Mouse (Mus musculus): ENCODE data around the gene Krt80.

The Krt80 gene

DNA sequence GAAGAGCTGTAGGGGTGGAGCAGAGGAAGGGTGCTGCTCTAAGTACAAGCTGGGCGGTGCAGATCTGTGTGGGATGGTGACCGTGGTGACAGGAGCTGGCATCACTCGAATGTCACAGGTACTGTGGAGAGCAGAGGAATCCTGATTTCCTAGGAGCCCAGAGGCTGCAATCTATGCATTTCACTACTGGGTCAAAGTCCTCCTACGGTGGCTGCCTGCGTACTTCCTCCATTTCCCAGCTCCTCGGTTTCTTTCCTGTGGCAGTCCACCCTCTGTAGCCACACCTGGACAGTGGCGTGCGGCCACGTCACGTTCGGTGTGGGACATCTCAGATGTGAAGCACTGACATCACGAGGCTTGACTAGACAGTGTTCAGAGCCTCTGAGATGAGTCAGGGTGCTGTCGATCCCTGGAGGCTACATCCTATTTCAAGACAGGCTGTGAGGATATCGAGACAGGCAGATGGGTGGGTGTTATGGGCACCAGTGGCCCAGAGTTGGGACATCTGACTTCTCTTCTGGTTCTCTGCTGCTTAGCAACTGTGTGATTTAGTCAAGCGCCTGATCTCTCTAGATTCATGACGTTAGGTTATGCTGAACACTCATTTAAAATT is 3.4 kb upstream of the Krt80 start:
- no peak for DNase-seq

DNA sequence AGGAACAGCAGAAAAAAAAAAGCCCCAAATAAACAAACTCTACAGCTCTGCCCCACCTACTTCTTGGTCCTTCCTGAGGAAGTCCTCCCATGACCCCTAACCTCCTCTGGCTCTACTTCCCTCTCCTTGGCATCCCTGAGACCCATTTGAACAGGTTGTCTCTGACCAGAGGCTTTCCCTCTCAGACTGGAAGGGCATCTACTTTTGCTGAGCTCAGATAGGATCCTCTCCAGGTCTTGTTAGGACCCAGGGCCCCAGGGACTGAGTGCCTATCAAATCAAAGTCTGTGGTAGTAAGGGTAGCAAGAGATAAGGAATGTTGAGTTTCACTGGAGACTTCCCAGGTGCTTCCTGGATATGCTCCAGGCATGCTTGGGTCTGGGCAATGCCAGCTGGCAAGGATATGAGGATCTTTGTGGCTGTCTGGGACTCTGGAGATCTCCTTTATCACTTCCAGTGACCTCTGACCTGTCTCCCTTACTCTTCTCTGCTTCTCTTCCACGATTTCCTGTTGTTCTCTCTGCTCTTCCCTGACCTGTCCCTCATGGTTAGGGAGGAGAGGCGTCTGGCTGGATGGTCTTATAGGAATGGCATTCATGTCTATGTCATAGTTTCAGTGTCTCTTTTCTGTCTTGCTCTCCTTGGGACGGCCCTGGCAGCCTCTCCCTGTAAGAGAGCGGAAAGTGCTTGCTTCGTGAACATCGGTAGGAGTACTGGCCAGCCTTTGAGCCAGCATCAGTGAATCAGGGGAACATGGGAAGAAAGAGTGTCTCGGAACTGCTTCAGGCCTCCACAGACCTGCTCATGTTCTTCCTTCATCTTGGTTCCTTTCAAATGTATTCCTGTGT is 2.4 kb upstream of the Krt80 start:
- DNase-seq, result no peak

DNA sequence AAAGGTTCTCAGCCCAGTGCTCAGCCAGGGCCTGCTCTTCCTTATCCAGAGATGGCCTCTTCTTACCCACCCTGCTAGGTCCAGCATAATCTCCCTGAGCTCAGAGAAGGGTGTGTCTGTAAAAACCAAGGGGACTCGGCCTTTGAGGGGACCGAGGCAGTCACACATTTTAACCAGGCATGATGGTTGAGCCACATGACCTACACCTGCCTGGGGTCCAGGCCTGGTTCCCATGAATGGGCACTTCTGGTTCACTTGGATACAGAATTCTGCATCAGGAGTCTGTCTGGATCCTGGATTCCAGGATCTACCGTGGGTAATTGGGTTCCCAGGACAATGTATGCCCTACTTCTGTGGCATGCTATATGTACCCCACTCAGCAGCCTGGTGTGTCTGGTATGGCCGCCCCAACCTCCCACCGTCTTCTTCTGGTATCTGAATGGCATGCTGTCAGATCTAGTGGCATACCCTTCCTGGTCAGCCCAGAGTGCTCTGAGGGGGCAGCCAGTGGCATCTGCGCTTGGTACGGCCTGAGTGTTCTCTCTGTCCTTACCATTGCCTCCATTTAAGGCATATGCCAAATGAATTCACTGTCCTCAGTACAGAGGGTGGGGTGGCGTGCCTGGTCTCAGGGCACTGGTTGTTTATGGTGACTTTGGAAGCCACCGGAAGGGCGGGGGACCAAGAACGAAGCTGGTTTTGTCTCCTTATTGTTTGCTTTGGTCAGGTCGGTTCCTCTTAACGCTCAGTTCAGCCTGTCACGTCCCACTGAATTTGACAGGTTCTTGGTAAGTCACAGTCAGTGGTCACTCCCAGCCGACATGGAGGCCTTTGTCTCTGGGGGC is 1.4 kb upstream of the Krt80 start:
- no peak for DNase-seq

DNA sequence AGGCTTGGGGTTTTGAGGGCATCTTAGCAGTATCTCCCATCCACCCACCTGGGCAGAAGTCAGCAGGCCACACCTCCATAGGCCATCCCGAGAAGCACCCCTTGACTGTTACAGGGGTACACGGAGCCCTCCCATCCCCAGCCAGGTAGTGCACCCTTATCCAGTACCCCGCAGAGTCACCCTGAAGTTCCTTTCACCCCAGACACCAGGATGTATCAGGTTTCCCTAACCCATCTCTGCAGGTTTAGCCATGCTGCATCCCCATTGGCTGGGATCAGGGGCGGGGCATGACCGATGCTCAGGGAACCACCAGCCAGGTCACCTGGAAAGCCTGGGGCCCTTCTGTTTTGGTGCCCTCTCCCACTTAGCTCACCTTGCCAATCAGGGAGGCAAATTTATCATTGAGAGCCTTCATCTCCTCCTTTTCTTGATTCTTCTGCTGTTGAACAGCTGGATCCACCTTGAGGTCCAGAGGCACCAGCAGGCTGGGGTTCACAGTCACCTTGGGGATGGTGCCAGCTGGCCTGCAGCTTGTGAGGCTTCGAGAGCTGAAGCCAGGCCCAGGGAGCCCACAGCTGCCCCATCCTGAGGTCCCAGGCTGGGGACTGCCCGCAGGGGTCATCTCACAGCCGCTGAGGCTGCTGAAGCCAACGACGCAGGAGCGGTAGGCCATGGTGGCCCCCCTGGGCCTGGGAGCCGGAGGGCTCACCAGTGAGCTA is 421 bp downstream of the Krt80 start:
- no peak for DNase-seq

DNA sequence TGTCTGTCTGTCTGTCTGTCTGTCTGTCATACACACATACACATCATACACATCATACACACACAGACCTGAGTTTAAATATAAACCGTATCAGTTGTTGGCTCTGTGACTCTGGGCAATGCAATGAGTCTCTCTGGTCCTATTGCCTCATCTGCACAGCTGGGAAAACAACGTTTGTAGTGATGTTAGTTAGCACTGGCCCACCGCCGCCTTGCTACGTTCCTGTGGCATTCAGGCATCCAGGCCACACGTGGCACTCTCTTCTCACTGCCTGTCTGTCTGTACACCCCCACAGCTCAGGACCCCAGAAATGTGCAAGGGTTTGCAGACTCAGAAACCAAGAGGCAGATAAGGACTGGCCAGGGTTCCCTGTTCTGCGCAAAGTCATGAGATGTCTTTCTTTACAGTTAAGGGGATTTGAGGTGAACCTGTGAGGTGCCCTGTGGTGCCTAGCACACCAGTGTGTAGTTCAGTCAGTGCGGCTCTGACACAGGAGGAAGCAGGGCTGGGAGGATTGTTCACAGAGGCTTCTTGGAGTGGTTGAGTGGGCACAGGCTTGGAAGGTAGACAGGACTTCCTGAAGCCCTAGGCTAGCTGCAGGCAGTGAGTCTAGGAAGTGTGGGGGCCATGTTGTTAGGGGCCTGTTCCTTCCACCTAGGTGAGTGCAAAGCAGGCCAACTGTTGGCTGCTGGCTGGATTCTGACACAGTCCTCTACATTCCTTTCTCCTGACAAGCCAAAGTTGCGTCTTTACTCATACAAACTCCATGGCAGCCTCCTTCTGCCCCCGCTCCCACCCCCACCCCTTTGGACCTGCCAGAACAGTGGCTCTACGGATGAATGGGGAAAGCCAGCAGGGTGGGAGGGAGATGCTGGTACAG is 1.2 kb downstream of the Krt80 start:
- DNase-seq, result no peak

DNA sequence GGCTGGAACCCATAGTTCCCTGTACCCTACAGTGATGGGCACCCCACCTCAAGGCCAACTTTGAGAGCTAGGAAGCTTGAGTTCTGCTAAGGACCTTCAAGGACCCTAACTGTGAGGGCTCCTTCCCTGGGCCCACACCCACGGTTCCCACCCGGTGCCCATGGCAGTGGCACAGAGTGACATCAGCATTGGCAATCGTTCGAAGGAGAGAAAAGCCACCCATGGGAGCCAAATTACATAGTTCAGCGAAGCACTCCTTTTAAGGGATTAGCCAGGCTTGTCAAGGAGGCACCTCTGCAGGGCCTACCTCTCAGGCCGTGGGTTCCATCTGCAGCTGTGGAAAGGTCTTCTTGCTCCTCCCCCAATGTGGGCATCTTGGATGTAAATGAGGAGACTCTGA is 1.9 kb downstream of the Krt80 start:
- DNase-seq, result no peak

DNA sequence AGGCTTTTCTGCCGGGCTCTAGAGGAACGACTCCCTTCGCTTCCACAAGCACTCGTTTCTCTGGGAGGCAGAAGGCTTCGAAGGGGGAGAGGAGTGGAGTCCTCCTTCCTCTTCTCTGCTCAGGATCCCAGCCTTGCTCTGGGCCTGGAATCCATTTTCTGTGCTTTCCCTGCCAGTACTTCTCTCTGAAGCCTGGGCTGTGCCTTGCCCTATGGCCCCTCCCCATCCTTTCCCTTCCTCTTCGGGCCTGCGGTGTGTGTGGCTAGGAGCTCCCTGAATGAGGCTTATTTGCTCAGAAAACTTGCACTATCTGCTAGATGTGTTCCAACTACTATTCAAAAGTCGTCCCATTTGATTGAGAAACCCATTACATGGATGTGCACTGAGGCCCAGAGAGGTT is 2.5 kb downstream of the Krt80 start:
- DNase-seq, result no peak

DNA sequence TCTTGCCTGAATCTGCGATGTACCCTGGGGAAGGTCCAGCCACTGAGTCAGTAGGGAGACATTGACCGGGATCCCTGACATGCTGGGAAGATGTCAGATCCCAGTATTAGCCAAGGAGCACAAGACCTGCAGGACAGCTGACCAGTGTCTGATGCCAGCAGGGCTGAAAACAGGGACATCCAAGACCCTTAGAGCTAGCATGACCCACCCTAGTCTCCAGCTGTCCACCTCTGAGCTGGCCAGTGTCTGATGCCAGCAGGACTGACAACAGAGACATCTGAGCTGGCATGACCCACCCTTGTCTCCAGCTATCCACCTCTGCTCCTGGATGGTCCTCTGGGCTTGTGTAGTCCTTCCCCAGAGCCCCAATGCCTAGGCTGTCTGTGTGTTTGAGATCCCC is 3.0 kb downstream of the Krt80 start:
- no peak for DNase-seq

DNA sequence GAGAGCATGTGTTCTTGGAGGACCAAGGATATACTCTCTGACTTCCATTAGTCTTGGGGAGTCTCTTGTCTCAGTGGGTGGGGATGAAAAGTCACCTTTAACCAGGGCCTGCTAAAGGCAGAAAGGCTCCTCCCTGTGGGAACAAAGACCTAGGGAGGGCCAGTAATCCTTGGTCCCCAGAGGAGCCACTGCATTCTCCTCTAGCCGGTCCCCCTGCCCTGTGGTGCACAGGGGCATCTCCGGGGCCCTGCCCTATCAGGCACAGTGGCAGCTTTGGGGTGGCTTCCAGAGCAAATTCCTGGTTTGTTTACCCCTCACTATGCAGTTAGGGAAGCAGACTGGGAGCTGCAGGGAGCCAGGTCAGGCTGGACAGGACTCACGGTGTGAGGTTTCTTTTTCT is 3.5 kb downstream of the Krt80 start:
- DNase-seq, result no peak

DNA sequence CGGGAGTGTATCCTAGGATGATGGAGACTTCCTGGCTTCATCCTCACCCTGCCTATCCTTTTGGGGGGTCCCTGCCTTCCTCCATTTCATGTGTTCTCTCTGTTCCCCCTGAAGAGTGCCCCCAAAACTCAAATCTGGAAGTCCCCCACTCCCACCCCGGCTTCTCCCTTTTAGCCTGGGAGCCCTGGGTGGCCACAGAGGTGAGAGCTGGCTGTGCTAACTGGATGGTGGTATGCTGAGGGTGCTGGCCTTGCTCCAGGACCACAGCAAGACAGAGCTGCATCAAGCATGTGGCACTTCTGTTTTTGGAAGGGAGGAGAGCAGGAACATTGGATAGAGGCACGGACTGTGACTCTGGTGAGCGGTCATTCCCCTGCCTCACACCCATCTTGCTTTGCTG is 4.2 kb downstream of the Krt80 start:
- no peak for DNase-seq

DNA sequence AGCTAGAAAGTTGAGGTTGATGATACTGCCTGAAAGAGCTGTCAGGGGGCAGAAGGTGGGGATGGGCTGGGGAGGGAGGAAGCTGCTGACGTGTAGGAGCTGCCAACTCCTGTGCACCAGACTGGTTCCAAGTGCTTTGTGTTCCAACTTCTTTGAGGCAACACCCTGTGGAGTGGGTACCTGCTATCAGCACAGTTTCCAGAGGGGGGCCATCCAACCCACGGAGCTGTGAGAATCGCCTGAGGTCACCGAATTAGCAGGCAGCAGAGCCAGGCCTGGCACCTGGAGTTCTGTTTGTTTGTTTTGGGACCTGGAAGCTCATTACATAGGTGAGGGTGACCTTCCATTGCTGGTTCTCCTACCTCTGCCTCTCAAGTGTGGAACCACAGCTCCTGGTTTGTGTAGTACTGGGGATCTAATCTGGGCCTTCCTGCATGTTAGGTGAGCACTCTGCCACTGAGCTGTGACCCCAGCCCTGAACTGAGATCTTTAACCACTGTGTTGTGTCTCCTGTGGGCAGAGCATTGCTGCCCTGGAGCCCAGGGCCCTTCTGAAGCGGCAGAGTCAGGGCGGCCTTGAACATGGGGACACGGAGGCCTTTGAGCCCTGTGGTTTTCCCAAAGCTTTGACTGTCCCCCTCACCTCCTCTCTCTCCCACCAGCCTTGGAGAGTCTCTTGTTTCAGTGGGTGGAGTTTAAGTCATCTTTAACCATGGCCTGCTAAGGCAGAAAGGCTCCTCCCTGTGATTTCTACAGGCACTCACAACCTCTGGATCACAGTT is 4.9 kb downstream of the Krt80 start:
- DNase-seq, result no peak

DNA sequence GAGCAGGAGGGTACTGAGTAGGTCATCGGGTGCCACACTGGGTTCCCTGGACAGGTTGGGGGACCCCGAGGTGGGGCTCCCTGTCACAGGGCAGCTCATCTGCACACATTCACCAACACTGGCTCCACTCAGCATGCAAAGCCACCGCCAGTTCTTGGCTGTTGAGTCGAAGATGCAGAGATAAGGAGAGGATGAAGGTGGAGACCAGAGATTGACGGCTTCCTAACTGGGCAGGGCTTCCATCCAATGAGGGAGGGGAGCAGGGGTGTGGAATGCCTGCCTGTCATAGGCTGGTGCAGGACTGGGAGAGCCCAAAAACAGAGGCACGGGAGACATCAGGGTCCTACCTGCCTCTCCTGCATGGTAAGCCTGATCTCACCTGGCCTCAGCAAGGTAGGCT is 5.5 kb downstream of the Krt80 start:
- DNase-seq, result no peak

DNA sequence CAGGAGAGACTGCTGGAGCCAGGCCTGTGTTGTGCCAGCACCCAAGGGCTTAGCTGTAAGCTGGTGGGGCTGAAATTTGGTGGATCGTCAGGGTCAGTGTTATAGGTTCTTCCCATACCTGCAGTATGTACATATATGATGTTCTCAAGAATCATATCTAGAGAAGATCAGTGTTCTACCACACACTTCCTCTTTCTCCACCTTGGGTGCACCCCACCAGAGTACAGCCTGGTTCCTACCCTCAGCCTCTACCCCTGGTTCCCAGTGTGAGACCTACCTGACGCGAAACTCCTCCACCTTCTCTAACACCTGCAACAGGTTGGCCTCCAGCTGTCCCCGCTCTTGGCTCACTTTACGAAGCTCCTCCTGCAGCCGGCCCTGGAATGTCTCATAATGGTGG is 6.0 kb downstream of the Krt80 start:
- DNase-seq, result no peak

DNA sequence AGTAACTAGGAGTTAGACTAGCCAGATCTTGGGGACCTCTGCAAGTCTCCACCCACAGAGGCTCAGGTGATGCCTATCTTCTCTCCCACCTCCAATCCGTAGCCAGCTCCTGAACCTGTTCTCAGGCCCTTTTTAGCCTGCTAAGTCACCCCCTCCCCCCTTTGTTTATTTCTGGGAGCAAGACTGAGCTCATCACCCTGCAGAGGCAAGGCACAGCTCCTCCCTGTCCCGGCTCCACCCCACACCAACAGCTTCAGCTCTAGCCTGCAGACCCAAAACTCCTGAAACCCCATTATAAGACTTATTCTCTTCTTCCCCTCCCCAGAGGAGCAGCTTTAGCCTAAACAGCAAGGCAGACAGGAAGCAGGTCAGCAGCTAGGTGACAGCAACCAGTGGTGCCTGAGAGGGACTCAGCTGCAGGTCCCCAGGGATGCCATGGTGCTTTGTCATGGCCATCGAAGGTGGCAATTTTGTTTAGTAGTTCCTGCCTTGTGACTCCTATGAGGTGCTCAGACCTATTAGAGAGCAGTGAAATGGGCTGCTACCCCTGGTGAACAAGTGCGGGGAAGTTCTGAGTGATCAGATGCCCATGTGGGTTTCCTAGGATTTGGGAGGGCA is 7.5 kb downstream of the Krt80 start:
- no peak for DNase-seq

DNA sequence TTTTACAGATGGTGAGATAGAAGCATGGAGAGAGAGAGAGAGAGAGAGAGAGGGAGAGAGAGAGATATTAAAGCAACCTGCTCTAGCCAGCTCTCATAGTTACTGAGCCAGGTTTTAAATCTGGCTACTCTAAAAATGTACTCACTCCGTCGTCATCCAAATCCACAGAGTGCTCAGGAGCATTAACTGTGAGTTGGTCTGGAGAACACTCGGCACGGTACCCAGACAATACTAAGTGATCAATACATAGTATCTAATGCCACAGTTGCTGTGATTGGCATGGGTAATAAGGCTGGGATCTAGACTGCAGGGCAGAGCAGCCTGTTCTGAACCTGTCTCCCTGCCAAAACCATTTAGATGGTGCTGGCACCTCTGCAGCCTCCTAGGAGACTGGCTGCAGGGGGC is 14.6 kb downstream of the Krt80 start:
- DNase-seq, result no peak

DNA sequence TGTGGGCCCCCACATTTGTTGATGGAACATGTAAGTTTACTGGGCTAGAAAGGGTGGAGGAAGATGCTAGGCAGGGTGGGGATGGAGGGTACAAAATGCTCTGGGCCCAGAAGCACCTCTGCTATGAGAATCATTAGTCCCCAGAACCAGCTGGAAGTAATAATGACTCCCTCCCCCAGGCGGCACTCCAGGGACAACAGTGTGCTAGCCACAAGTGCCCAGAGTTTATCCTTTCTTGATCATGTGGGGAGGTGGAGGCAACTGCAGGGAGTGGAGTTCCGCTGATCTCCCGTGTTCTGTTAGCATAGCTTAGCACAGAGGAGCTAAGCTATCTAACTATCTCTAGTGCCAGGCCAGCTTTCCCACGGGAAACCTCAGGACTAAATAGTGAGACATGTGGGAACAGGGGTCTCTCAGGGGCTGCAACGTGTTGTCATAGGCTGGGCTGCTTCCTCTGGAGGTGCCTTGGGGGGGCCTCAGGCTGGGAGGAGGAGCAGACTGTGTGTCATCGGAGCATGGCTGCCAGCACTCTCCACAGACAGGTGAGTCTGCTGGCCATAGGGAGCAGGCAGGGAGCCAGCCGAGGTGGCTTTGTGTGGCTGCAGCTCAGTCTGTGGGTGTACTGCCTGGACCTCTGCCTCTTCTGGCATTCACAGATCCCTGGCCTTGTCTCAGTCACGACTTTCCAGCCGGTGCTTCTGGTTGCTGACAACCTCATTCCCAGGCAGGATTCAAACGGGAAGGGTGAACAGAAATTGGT is 17.1 kb downstream of the Krt80 start:
- DNase-seq, result peak; percentile 85 to 87

DNA sequence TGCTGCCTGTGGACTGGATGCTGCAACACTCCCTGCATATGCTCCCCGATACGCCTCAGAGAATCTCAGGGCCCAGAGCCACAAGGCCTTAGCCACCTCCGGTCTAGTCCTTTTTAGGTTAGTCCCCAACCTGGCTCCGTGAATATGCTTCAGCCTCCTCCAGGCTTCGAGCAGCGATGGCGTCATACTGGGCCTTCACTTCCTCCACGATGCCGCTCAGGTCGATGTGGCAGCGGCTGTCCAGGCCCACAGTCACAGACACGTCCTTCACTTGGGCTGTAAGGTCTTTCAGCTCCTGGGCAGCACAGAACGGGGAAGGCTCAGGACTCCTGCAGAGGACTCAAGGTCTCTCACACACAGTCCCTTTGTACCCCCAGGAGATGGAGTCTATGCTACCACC is 17.9 kb downstream of the Krt80 start:
- DNase-seq, result no peak

DNA sequence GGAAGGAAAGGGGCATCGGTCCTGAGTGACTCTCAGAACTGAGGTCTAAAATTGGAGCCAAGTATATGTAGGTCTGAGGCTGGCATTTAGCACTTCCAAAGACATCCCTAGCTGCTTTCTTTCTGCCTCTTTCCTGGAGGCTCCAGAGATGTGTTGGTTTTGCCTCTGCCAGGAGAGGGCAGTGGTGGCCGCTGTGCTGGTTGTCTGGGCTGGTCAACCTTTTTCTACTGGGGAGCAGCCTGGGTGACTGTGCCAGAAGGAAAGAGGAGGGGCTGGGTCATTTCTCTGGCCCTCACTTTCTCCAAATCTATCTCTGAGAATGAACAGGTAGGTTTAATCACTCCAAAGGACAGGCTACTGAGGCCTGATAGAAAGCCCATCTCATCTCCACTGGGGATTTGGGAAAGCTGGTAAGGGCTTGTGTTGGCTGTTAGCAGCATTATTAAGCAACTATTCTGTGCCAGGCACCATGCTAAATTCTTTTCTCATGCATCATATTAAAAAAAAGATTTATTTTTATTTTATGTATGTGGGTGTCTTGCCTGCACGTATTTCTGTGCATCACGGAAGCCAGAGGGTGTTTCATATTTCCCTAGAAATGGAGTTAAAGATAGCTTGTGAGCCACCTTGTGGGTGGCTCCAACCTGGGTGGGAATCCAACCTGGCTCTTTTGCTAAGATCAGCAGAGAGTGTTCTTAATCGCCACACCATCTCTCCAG is 28.0 kb downstream of the Krt80 start:
- DNase-seq, result peak; percentile 49 to 50

DNA sequence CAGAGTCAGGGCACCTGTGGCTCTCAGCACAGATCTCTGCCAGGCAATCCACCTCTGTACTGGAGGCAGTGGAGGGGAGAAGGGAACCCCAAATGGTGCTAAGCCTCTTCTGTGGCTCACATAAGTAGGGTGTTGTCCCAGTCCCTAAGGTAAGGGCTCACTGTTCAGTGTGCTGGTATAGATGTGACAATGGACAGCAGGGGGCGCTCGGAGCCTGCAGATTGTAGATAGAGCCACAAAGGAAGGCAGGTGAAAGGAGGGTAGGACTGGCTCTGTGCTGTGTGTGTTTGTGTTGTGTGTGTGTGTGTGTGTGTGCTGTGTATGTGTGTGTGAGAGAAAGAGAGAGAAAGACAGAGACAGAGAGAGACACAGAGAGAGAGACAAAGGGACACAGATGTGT is 30.4 kb downstream of the Krt80 start:
- peak; percentile 91 to 93 for DNase-seq

Data from cerebellum, postnatal 36 days (tissue).